Mouse (Mus musculus) megakaryocyte, embryonic 14.5 days (primary cell): Measurements from ENCODE around the gene Mtrf1. TPM values are rescaled to one million over a fixed set of nuclear protein-coding genes. Genes with fewer than 3 reads are reported as not detected.
A peak's percentile ranks its signal among the peaks of the same experiment; 100 is the strongest.
"Not testable (repeated sequence)": the region's sequence is repeated elsewhere in the genome, so short reads cannot be mapped to it uniquely, and the experiment has no call there.

Experiments
- H3K27me3 ChIP-seq: replicated peaks from 2 replicates; pipeline ENCODE3; 2012; ENCODE audit warnings: inconsistent platforms
- H3K36me3 ChIP-seq: replicated peaks from 2 replicates; pipeline ENCODE3; 2012; ENCODE audit warnings: low read length, inconsistent platforms, mixed read lengths
- H3K4me1 ChIP-seq: 2 replicates; pipeline ENCODE4 v1.6.1; 2012; ENCODE audit warnings: inconsistent platforms
- H3K4me3 ChIP-seq: replicated peaks from 2 replicates; pipeline ENCODE3; 2012; ENCODE audit warnings: moderate library complexity, mild to moderate bottlenecking, inconsistent platforms
- H3K9me3 ChIP-seq: 2 replicates; pipeline ENCODE4 v1.6.1; 2012; ENCODE audit warnings: inconsistent platforms
- FLI1 ChIP-seq: IDR thresholded peaks from 2 replicates; pipeline ENCODE4 v1.6.1; 2012; ENCODE audit warnings: low read length, inconsistent platforms, mixed read lengths
- GATA1 ChIP-seq: IDR thresholded peaks from 3 replicates; pipeline ENCODE4 v1.6.1; 2012; ENCODE audit warnings: mixed read lengths, low read length, inconsistent platforms, borderline replicate concordance
- polyA plus RNA-seq: library from polyadenylated mRNA; stranded (reverse); fragments of >175 nt; gene quantifications from 2 replicates; pipeline ENCODE4 v1.2.3, GENCODE M21; 2012; ENCODE audit warnings: low replicate concordance; ENCODE audit not compliant: insufficient read depth

Gene Mtrf1
- polyA plus RNA-seq, 1 experiment = 0.21 TPM

GRCm38 (mm10) chr14:79409278-79409830 lies 11.8 kb downstream of the Mtrf1 start:
- no peak overlapping the region for H3K4me3 ChIP-seq
- H3K27me3 ChIP-seq = no peaks in the 10 kb centered on the region
- peaks cover 2% of the 10 kb centered on the region; the same call in 1 of the 2 replicates for H3K4me1 ChIP-seq
- TF ChIP-seq GATA1 (no peak), FLI1 (no peak)
- no peaks in the 10 kb centered on the region for H3K9me3 ChIP-seq
- peaks cover 67% of the 10 kb centered on the region for H3K36me3 ChIP-seq

GRCm38 (mm10) chr14:79410662-79411061 lies 13.1 kb downstream of the Mtrf1 start:
- Histone ChIP-seq H3K4me1 (peaks cover 4% of the 10 kb centered on the region; the same call in 1 of the 2 replicates), H3K4me3 (no peak overlapping the region), H3K27me3 (no peaks in the 10 kb centered on the region), H3K9me3 (no peaks in the 10 kb centered on the region), H3K36me3 (peaks cover 74% of the 10 kb centered on the region)
- TF ChIP-seq FLI1 (no peak), GATA1 (no peak)

- Histone ChIP-seq H3K9me3 (no peaks in the 10 kb centered on the region), H3K4me1 (peaks cover 4% of the 10 kb centered on the region; the same call in 1 of the 2 replicates), H3K4me3 (no peak overlapping the region), H3K27me3 (no peaks in the 10 kb centered on the region), H3K36me3 (peaks cover 81% of the 10 kb centered on the region)
- TF ChIP-seq FLI1 (no peak), GATA1 (no peak)
Observed at GRCm38 (mm10) chr14:79413121-79413520, 15.5 kb downstream of the Mtrf1 start.

- H3K4me1 ChIP-seq = peaks cover 10% of the 10 kb centered on the region; the same call in 1 of the 2 replicates
- H3K9me3 ChIP-seq = no peaks in the 10 kb centered on the region
- H3K27me3 ChIP-seq = no peaks in the 10 kb centered on the region
- H3K4me3 ChIP-seq = no peak overlapping the region
- TF ChIP-seq FLI1 = no peak
- no peak for TF ChIP-seq GATA1
- H3K36me3 ChIP-seq = peaks cover 79% of the 10 kb centered on the region
Observed at GRCm38 (mm10) chr14:79420083-79420685, 22.6 kb downstream of the Mtrf1 start.

GRCm38 (mm10) chr14:79425979-79426729 lies 28.6 kb downstream of the Mtrf1 start, which contains the start of gene Kbtbd7:
Gene Kbtbd7, plus strand, starts transcription at chr14:79426511.
- peaks cover 32% of the 10 kb centered on the region for H3K4me1 ChIP-seq
- H3K27me3 ChIP-seq = no peaks in the 10 kb centered on the region
- peaks cover 9% of the 10 kb centered on the region for H3K9me3 ChIP-seq
- TF ChIP-seq GATA1 (no peak), FLI1 (no peak)
- peak within 1 kb of the TSS; percentile 90 for H3K4me3 ChIP-seq
- peaks cover 39% of the 10 kb centered on the region for H3K36me3 ChIP-seq

- peaks cover 32% of the 10 kb centered on the region for H3K4me1 ChIP-seq
- H3K9me3 ChIP-seq, H3K27me3 ChIP-seq: not testable (repeated sequence)
- H3K36me3 ChIP-seq = peaks cover 36% of the 10 kb centered on the region
- H3K4me3 ChIP-seq = peak overlapping the region; percentile 90
Observed at GRCm38 (mm10) chr14:79426730-79427365, 29.3 kb downstream of the Mtrf1 start.

GRCm38 (mm10) chr14:79434068-79434467 lies 36.5 kb downstream of the Mtrf1 start:
- Histone ChIP-seq H3K27me3 (no peaks in the 10 kb centered on the region), H3K4me1 (peaks cover 2% of the 10 kb centered on the region; the same call in 1 of the 2 replicates), H3K36me3 (peaks cover 7% of the 10 kb centered on the region), H3K9me3 (peaks cover 16% of the 10 kb centered on the region), H3K4me3 (no peak overlapping the region)
- TF ChIP-seq GATA1 = no peak
- no peak for TF ChIP-seq FLI1

GRCm38 (mm10) chr14:79440655-79441054 lies 43.1 kb downstream of the Mtrf1 start:
- H3K36me3 ChIP-seq = peaks cover 31% of the 10 kb centered on the region
- peaks cover 41% of the 10 kb centered on the region for H3K4me1 ChIP-seq
- H3K27me3 ChIP-seq = no peaks in the 10 kb centered on the region
- peaks cover 27% of the 10 kb centered on the region for H3K9me3 ChIP-seq
- TF ChIP-seq GATA1 (no peak), FLI1 (no peak)
- H3K4me3 ChIP-seq = peak overlapping the region; percentile 40

- Histone ChIP-seq H3K27me3 (no peaks in the 10 kb centered on the region), H3K4me3 (peak overlapping the region; percentile 47), H3K36me3 (peaks cover 31% of the 10 kb centered on the region), H3K4me1 (peaks cover 49% of the 10 kb centered on the region), H3K9me3 (peaks cover 27% of the 10 kb centered on the region)
- TF ChIP-seq GATA1 (no peak), FLI1 (no peak)
Observed at GRCm38 (mm10) chr14:79441441-79441840, 43.9 kb downstream of the Mtrf1 start.

GRCm38 (mm10) chr14:79444601-79445000 lies 47.0 kb downstream of the Mtrf1 start:
- Histone ChIP-seq H3K36me3 (peaks cover 18% of the 10 kb centered on the region), H3K4me1 (peaks cover 45% of the 10 kb centered on the region), H3K9me3 (peaks cover 14% of the 10 kb centered on the region), H3K27me3 (no peaks in the 10 kb centered on the region), H3K4me3 (no peak overlapping the region)
- TF ChIP-seq FLI1 = no peak
- TF ChIP-seq GATA1 = no peak
